Mouse (Mus musculus) heart, embryonic 16.5 days (tissue): ENCODE data around the gene Nmu. TPM values are rescaled to one million over a fixed set of nuclear protein-coding genes. Genes with fewer than 3 reads are reported as not detected.

Experiments
- ATAC-seq: fragments of 200-750 bp; cut with Nextera tagmentation; replicated peaks from 2 replicates; pipeline ENCODE4 v1.8.0; 2017; ENCODE audit warnings: moderate number of reproducible peaks; ENCODE audit not compliant: insufficient read depth, low FRiP score; ENCODE audit errors: extremely low read depth
- H3K27ac ChIP-seq: fragments of 300-500 bp; sonication (generic); 2 replicates; pipeline ENCODE4 v1.5.1; 2014; ENCODE audit warnings: mild to moderate bottlenecking, low read length, control low read depth, moderate library complexity
- H3K27me3 ChIP-seq: fragments of 300-500 bp; sonication (generic); 2 replicates; pipeline ENCODE4 v1.6.1; 2014; ENCODE audit warnings: low read length, mixed read lengths; ENCODE audit not compliant: control insufficient read depth, insufficient read depth
- H3K36me3 ChIP-seq: fragments of 300-500 bp; sonication (generic); 2 replicates; pipeline ENCODE4 v1.6.1; 2014; ENCODE audit not compliant: control insufficient read depth, insufficient read depth
- H3K4me1 ChIP-seq: fragments of 300-500 bp; sonication (generic); 2 replicates; pipeline ENCODE4 v1.6.1; 2014; ENCODE audit warnings: low read length, mixed read lengths; ENCODE audit not compliant: control insufficient read depth, insufficient read depth
- H3K4me2 ChIP-seq: fragments of 300-500 bp; sonication (generic); 2 replicates; pipeline ENCODE4 v1.6.1; 2014; ENCODE audit warnings: low read depth, mild to moderate bottlenecking, control low read depth, low read length
- H3K4me3 ChIP-seq: fragments of 300-500 bp; sonication (generic); 2 replicates; pipeline ENCODE4 v1.5.1; 2014; ENCODE audit warnings: mild to moderate bottlenecking, control low read depth, low read length
- H3K9ac ChIP-seq: fragments of 300-500 bp; sonication (generic); 2 replicates; pipeline ENCODE4 v1.6.1; 2014; ENCODE audit warnings: low read length, control low read depth
- H3K9me3 ChIP-seq: fragments of 300-500 bp; sonication (generic); replicated peaks from 2 replicates; pipeline ENCODE4 v1.6.1; 2016; ENCODE audit warnings: low read length; ENCODE audit not compliant: control insufficient read depth
- WGBS: fragments of 180-500 bp; shearing (Covaris S2); extraction: QIAGEN DNeasy Blood & Tissue Kit; methylation state at CpG from one replicate; pipeline ENCODE4 v1.1.7; 2014; 5-methylcytosine and 5-hydroxymethylcytosine counted together
- polyA plus RNA-seq: library from polyadenylated mRNA; unstranded; fragments of >200 nt; fragmentation: Nextera tagmentation; extraction: Ambion mirVana; gene quantifications from 2 replicates; pipeline ENCODE4 v1.2.1, GENCODE M21; 2015

Gene Nmu
- polyA plus RNA-seq, 1 experiment from 2014 or later = not detected

DNA sequence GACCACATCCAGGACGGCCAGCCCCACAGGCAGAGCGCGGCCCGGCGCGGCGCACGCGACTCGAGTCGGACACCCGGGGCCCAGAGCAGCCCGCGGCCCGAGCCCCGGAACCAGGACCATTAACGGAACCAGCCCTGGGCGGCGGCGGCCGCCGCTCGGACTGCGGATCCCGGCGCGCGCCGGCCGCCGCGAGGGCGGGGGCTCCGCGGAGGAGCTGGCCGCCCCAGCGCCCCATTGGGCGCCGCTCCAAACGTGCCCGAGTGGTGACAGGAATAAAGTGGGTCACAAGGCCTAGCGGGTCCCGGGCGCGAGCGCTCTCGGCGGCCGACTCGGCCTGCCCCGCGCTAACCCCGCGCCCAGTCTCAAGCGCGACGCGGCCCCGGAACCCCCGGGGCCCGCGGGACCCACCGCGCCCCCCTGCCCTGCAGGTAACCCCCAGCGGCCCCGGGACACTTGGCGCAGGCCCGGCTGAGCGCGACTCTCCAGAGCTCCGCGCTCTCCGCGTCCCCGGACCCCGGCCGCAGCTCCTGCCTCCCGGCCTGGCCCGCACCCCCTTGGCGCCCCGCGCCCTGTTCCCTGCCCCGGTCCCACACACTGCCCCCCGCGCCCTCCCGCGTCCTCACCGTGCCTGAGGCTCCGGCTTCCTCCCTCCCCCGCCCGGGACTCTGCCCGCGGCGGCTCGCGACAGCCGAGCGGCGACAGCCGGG is 59.7 kb downstream of the Nmu start:
- Histone ChIP-seq H3K9ac (peak overlapping the region; percentile 85), H3K4me1 (peaks cover 9% of the 10 kb centered on the region), H3K36me3 (no peaks in the 10 kb centered on the region), H3K27ac (peak overlapping the region; percentile 96), H3K9me3 (no peaks in the 10 kb centered on the region), H3K27me3 (no peaks in the 10 kb centered on the region), H3K4me2 (peak overlapping the region; percentile 92), H3K4me3 (peak overlapping the region; percentile 73)
- under 1% methylated on average over 74 of the region's 100 CpGs for WGBS
- peak; percentile 84 for ATAC-seq

DNA sequence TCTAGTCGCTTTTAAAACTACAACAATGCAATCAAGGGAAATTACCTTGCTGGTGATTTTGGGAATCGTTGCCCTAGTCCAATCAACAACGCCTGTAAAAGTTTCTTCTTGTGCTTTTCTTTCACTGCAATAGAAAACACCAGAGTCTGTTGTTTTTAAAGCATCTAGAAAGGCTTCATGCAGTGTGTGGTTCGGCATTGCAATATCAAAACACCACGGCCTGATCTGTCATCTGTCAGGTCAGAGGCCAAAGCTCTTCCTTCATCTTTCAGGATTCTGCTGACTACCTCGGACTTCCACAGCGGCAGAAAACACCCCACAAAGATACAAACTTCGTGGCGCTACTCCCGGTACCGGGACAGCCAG is 60.2 kb downstream of the Nmu start:
- ATAC-seq = no peak
- Histone ChIP-seq H3K4me3 (peak overlapping the region; percentile 73), H3K27ac (peak overlapping the region; percentile 96), H3K36me3 (no peaks in the 10 kb centered on the region), H3K4me1 (peaks cover 9% of the 10 kb centered on the region), H3K4me2 (peak overlapping the region; percentile 92), H3K9ac (peak overlapping the region; percentile 85), H3K9me3 (no peaks in the 10 kb centered on the region), H3K27me3 (no peaks in the 10 kb centered on the region)
- 5% methylated on average over 11 of the region's 11 CpGs for WGBS

- no peak overlapping the region for H3K27ac ChIP-seq
- H3K9me3 ChIP-seq = no peaks in the 10 kb centered on the region
- H3K27me3 ChIP-seq = no peaks in the 10 kb centered on the region
- no peak for ATAC-seq
- no peak overlapping the region for H3K4me3 ChIP-seq
- WGBS = 83% methylated on average over 2 of the region's 2 CpGs
- H3K9ac ChIP-seq = no peak overlapping the region
- H3K4me1 ChIP-seq = peaks cover 9% of the 10 kb centered on the region
- H3K36me3 ChIP-seq = no peaks in the 10 kb centered on the region
- H3K4me2 ChIP-seq = no peak overlapping the region
These were observed 61.6 kb downstream of the Nmu start for GRCm38 (mm10) chr5:76302009-76302408.

- H3K9ac ChIP-seq = no peak overlapping the region
- H3K36me3 ChIP-seq = no peaks in the 10 kb centered on the region
- H3K9me3 ChIP-seq = no peaks in the 10 kb centered on the region
- no peak overlapping the region for H3K4me2 ChIP-seq
- H3K27ac ChIP-seq = no peak overlapping the region
- H3K4me3 ChIP-seq = no peak overlapping the region
- H3K4me1 ChIP-seq = peaks cover 4% of the 10 kb centered on the region; the same call in 1 of the 2 replicates
- WGBS = 73% methylated on average over 8 of the region's 8 CpGs
- H3K27me3 ChIP-seq = no peaks in the 10 kb centered on the region
- no peak for ATAC-seq
These were observed 74.3 kb downstream of the Nmu start for GRCm38 (mm10) chr5:76289234-76289691.

- Histone ChIP-seq H3K4me3 (no peak overlapping the region), H3K9me3 (no peaks in the 10 kb centered on the region), H3K9ac (no peak overlapping the region), H3K36me3 (no peaks in the 10 kb centered on the region), H3K27ac (no peak overlapping the region), H3K27me3 (no peaks in the 10 kb centered on the region), H3K4me2 (no peak overlapping the region), H3K4me1 (peaks cover 4% of the 10 kb centered on the region; the same call in 1 of the 2 replicates)
- no peak for ATAC-seq
- WGBS = 97% methylated on average over 3 of the region's 3 CpGs
These were observed 75.3 kb downstream of the Nmu start for GRCm38 (mm10) chr5:76288256-76288655.

- Histone ChIP-seq H3K9ac (no peak overlapping the region), H3K4me3 (no peak overlapping the region), H3K9me3 (no peaks in the 10 kb centered on the region), H3K27me3 (no peaks in the 10 kb centered on the region), H3K4me1 (peaks cover 4% of the 10 kb centered on the region; the same call in 1 of the 2 replicates), H3K27ac (no peak overlapping the region), H3K36me3 (no peaks in the 10 kb centered on the region), H3K4me2 (no peak overlapping the region)
- WGBS = 72% methylated on average over 5 of the region's 5 CpGs
- ATAC-seq = no peak
These were observed 76.5 kb downstream of the Nmu start for GRCm38 (mm10) chr5:76287062-76287461.

GRCm38 (mm10) chr5:76285699-76286098 is 77.9 kb downstream of the Nmu start:
- Histone ChIP-seq H3K36me3 (no peaks in the 10 kb centered on the region), H3K4me3 (no peak overlapping the region), H3K9ac (no peak overlapping the region), H3K4me2 (no peak overlapping the region), H3K27me3 (no peaks in the 10 kb centered on the region), H3K9me3 (no peaks in the 10 kb centered on the region), H3K27ac (no peak overlapping the region), H3K4me1 (peaks cover 4% of the 10 kb centered on the region; the same call in 1 of the 2 replicates)
- 78% methylated on average over 4 of the region's 4 CpGs for whole genome bisulfite sequencing
- no peak for ATAC-seq

- Histone ChIP-seq H3K9ac (no peak overlapping the region), H3K4me3 (no peak overlapping the region), H3K4me1 (no peaks in the 10 kb centered on the region), H3K36me3 (no peaks in the 10 kb centered on the region), H3K27me3 (no peaks in the 10 kb centered on the region), H3K27ac (no peak overlapping the region), H3K4me2 (no peak overlapping the region), H3K9me3 (no peaks in the 10 kb centered on the region)
- no peak for ATAC-seq
- 68% methylated on average over 1 of the region's 1 CpGs for WGBS
These were observed 79.7 kb downstream of the Nmu start for GRCm38 (mm10) chr5:76283890-76284289.
